Mouse (Mus musculus) liver, embryonic 14.5 days (tissue): ENCODE data around the gene Fry. TPM values are rescaled to one million over a fixed set of nuclear protein-coding genes. Genes with fewer than 3 reads are reported as not detected.

Experiments
- ATAC-seq: fragments of 200-750 bp; cut with Nextera tagmentation; 2 replicates; pipeline ENCODE4 v1.8.0; 2017; ENCODE audit warnings: moderate number of reproducible peaks, mild to moderate bottlenecking, moderate library complexity; ENCODE audit not compliant: insufficient read depth
- DNase-seq, 3 experiments: peaks; one replicate each; pipeline ENCODE4 v3.0.0-alpha.2; 2012 to 2013; ENCODE audit warnings: low read depth in 3 of 3, low spot score in 3 of 3
- H3K27ac ChIP-seq: fragments of 300-500 bp; sonication (generic); 2 replicates; pipeline ENCODE4 v1.5.1; 2014; ENCODE audit warnings: moderate library complexity, mild to moderate bottlenecking, control low read depth, inconsistent platforms
- H3K27me3 ChIP-seq: fragments of 300-500 bp; sonication (generic); 2 replicates; pipeline ENCODE4 v1.6.1; 2014; ENCODE audit warnings: mild to moderate bottlenecking, low read length, moderate library complexity; ENCODE audit not compliant: control insufficient read depth, insufficient read depth
- H3K36me3 ChIP-seq: fragments of 300-500 bp; sonication (generic); replicated peaks from 2 replicates; pipeline ENCODE4 v1.6.1; 2014; ENCODE audit warnings: low read depth; ENCODE audit not compliant: control insufficient read depth, insufficient read depth
- H3K4me1 ChIP-seq, 2 experiments: fragments of 200-500 bp in 1 of 2; fragments of 300-500 bp in 1 of 2; sonication (generic) in 1 of 2; replicated peaks; 2 replicates each; pipeline ENCODE4 v1.6.1; 2012 to 2014; ENCODE audit warnings: antibody characterized with exemption in 1 of 2, inconsistent platforms in 1 of 2, low read length in 1 of 2; ENCODE audit not compliant: control insufficient read depth in 2 of 2, insufficient read depth in 2 of 2
- H3K4me2 ChIP-seq: fragments of 300-500 bp; sonication (generic); 2 replicates; pipeline ENCODE4 v1.6.1; 2014; ENCODE audit warnings: low read depth, mild to moderate bottlenecking, control low read depth, moderate library complexity
- H3K4me3 ChIP-seq, 2 experiments: fragments of 200-500 bp in 1 of 2; fragments of 300-500 bp in 1 of 2; sonication (generic) in 1 of 2; 2 replicates each; pipeline ENCODE4 v1.5.1; 2012 to 2014; ENCODE audit warnings: low read depth in 2 of 2, low read length in 2 of 2, mild to moderate bottlenecking in 2 of 2, control low read depth in 1 of 2, inconsistent platforms in 1 of 2, moderate library complexity in 1 of 2; ENCODE audit not compliant: insufficient read depth in 1 of 2
- H3K9ac ChIP-seq: fragments of 300-500 bp; sonication (generic); replicated peaks from 2 replicates; pipeline ENCODE4 v1.6.1; 2014; ENCODE audit warnings: mild to moderate bottlenecking, control low read depth, moderate library complexity
- H3K9me3 ChIP-seq: fragments of 300-500 bp; sonication (generic); 2 replicates; pipeline ENCODE4 v1.6.1; 2016; ENCODE audit warnings: low read length, mixed read lengths; ENCODE audit not compliant: control insufficient read depth
- CTCF ChIP-seq: IDR thresholded peaks from 2 replicates; pipeline ENCODE4 v1.5.1; 2016; ENCODE audit warnings: antibody characterized with exemption, low read depth, control low read depth
- EP300 ChIP-seq: IDR thresholded peaks from 2 replicates; pipeline ENCODE4 v1.6.1; 2016; ENCODE audit warnings: antibody characterized with exemption, low read depth
- WGBS: fragments of 180-500 bp; shearing (Covaris S2); extraction: QIAGEN DNeasy Blood & Tissue Kit; methylation state at CpG from one replicate; pipeline ENCODE4 v1.1.7; 2014; ENCODE audit not compliant: insufficient replicate concordance; 5-methylcytosine and 5-hydroxymethylcytosine counted together
- polyA plus RNA-seq, 2 experiments: library from polyadenylated mRNA; depleted of rRNA in 1 of 2; stranded (reverse) in 1 of 2; unstranded in 1 of 2; fragments of >200 nt; fragmentation: Nextera tagmentation in 1 of 2; extraction: Ambion mirVana in 1 of 2; gene quantifications; 2 replicates each; pipeline versions ENCODE4 v1.2.1 to v1.2.3; 2012 to 2014

Gene Fry
- polyA plus RNA-seq, 2 experiments, result 1.4 to 1.9 TPM

GRCm38 (mm10) chr5:150436629-150437389, 318.4 kb downstream of the Fry start:
- Histone ChIP-seq H3K4me3 (peak overlapping the region; percentile 27 to 33), H3K4me1 (no peaks in the 10 kb centered on the region), H3K36me3 (no peaks in the 10 kb centered on the region), H3K27me3 (no peaks in the 10 kb centered on the region), H3K4me2 (peak overlapping the region; percentile 37), H3K9me3 (no peaks in the 10 kb centered on the region), H3K27ac (no peak overlapping the region), H3K9ac (no peak overlapping the region)
- DNase-seq (peak in 1 of 3 experiments; percentile 6), ATAC-seq (peak; percentile 37; the same call in 1 of the 2 replicates)
- TF ChIP-seq CTCF (no peak), EP300 (no peak)
- WGBS, result 53% methylated on average over 34 of the region's 34 CpGs

- 0 out of 2 replicates have a peak, but pooled peaks have one; percentile 23 for ATAC-seq
- WGBS, result 36% methylated on average over 7 of the region's 7 CpGs
- H3K27me3 ChIP-seq, result no peaks in the 10 kb centered on the region
Measured at GRCm38 (mm10) chr5:150441690-150442089, 323.2 kb downstream of the Fry start.

GRCm38 (mm10) chr5:150451281-150452003, 333.0 kb downstream of the Fry start:
- H3K27ac ChIP-seq, result no peak overlapping the region
- TF ChIP-seq EP300 (no peak), CTCF (no peak)
- H3K4me3 ChIP-seq, result no peak overlapping the region
- 70% methylated on average over 9 of the region's 9 CpGs for WGBS
- no peaks in the 10 kb centered on the region for H3K27me3 ChIP-seq
- no peak for ATAC-seq
- no peaks in the 10 kb centered on the region; the same call in 1 of the 2 replicates for H3K9me3 ChIP-seq
- DNase-seq, result no peak
- no peaks in the 10 kb centered on the region for H3K4me1 ChIP-seq
- no peak overlapping the region for H3K4me2 ChIP-seq
- H3K36me3 ChIP-seq, result no peaks in the 10 kb centered on the region
- H3K9ac ChIP-seq, result no peak overlapping the region

More at GRCm38 (mm10) chr5:150441690-150442089, 323.2 kb downstream of the Fry start:
- DNase-seq, result peak in 2 of 3 experiments; percentile 39 to 44
- Histone ChIP-seq H3K4me1 (no peaks in the 10 kb centered on the region), H3K27ac (no peak overlapping the region), H3K4me2 (no peak overlapping the region), H3K36me3 (no peaks in the 10 kb centered on the region), H3K9ac (no peak overlapping the region), H3K4me3 (no peak overlapping the region), H3K9me3 (no peaks in the 10 kb centered on the region)
- TF ChIP-seq CTCF (peak; percentile 81), EP300 (no peak)

- Histone ChIP-seq H3K9ac (no peak overlapping the region), H3K4me3 (no peak overlapping the region), H3K4me2 (no peak overlapping the region), H3K27ac (no peak overlapping the region), H3K9me3 (no peaks in the 10 kb centered on the region; the same call in 1 of the 2 replicates), H3K36me3 (no peaks in the 10 kb centered on the region), H3K4me1 (no peaks in the 10 kb centered on the region), H3K27me3 (no peaks in the 10 kb centered on the region)
- DNase-seq (no peak), ATAC-seq (no peak)
- WGBS, result 68% methylated on average over 1 of the region's 1 CpGs
- TF ChIP-seq CTCF, result peak; percentile 15; the same call in 1 of the 2 replicates
- TF ChIP-seq EP300, result no peak
Measured at GRCm38 (mm10) chr5:150452004-150452626, 333.7 kb downstream of the Fry start.

GRCm38 (mm10) chr5:150452671-150453070, 334.2 kb downstream of the Fry start:
- H3K36me3 ChIP-seq, result no peaks in the 10 kb centered on the region
- H3K27ac ChIP-seq, result no peak overlapping the region
- H3K9me3 ChIP-seq, result no peaks in the 10 kb centered on the region; the same call in 1 of the 2 replicates
- H3K4me1 ChIP-seq, result no peaks in the 10 kb centered on the region
- no peaks in the 10 kb centered on the region for H3K27me3 ChIP-seq
- no peak overlapping the region for H3K4me3 ChIP-seq
- ATAC-seq (no peak), DNase-seq (no peak)
- no peak overlapping the region for H3K9ac ChIP-seq
- no peak overlapping the region for H3K4me2 ChIP-seq
- TF ChIP-seq CTCF (no peak), EP300 (no peak)
